Mouse (Mus musculus) myocyte (in vitro differentiated cells): Measurements from ENCODE around the gene Shoc2. TPM values are rescaled to one million over a fixed set of nuclear protein-coding genes. Genes with fewer than 3 reads are reported as not detected.

ENCODE experiments used
- H3K27me3 ChIP-seq: one replicate; pipeline ENCODE4 v1.6.1; 2011; ENCODE audit not compliant: control insufficient read depth, insufficient read depth, insufficient read length
- H3K36me3 ChIP-seq: one replicate; pipeline ENCODE4 v1.6.1; 2011; ENCODE audit not compliant: control insufficient read depth, insufficient read depth
- H3K4me2 ChIP-seq: one replicate; pipeline ENCODE4 v1.6.1; 2011; ENCODE audit warnings: low read depth, control low read depth
- H3K4me3 ChIP-seq: one replicate; pipeline ENCODE4 v1.5.1; 2011; ENCODE audit warnings: mild to moderate bottlenecking, control low read depth, moderate library complexity
- H3K79me2 ChIP-seq: one replicate; pipeline ENCODE4 v1.6.1; 2011; ENCODE audit not compliant: control insufficient read depth, insufficient read depth
- H3ac ChIP-seq: one replicate; pipeline ENCODE4 v1.6.1; 2011; ENCODE audit not compliant: control insufficient read depth, insufficient read length
- CEBPB ChIP-seq: IDR thresholded peaks from 2 replicates; pipeline ENCODE4 v1.6.1; 2011; ENCODE audit warnings: mild to moderate bottlenecking, moderate library complexity; ENCODE audit not compliant: poor library complexity, insufficient read depth, severe bottlenecking
- E2F4 ChIP-seq: IDR thresholded peaks from one replicate; pipeline ENCODE4 v1.6.1; 2011; ENCODE audit warnings: mild to moderate bottlenecking, control low read depth, moderate library complexity; ENCODE audit not compliant: insufficient read depth
- MAX ChIP-seq: IDR thresholded peaks from one replicate; pipeline ENCODE4 v1.6.1; 2011; ENCODE audit warnings: low read depth, mild to moderate bottlenecking, control low read depth
- MYOD1 ChIP-seq, 3 experiments: IDR thresholded peaks; one replicate each; pipeline ENCODE4 v1.6.1; 2011; ENCODE audit warnings: control low read depth in 2 of 3, low read depth in 2 of 3, mild to moderate bottlenecking in 2 of 3, moderate library complexity in 1 of 3; ENCODE audit not compliant: insufficient read length in 2 of 3, control insufficient read depth in 1 of 3
- MYOG ChIP-seq, 3 experiments: IDR thresholded peaks; one replicate each; pipeline ENCODE4 v1.6.1; 2011; ENCODE audit warnings: control low read depth in 2 of 3, low read depth in 2 of 3, mild to moderate bottlenecking in 2 of 3; ENCODE audit not compliant: insufficient read length in 2 of 3, control insufficient read depth in 1 of 3, insufficient read depth in 1 of 3
- POLR2A ChIP-seq: IDR thresholded peaks from one replicate; pipeline ENCODE4 v1.6.1; 2011; ENCODE audit warnings: low read depth, mild to moderate bottlenecking, control low read depth, moderate library complexity; ENCODE audit not compliant: insufficient read length
- POLR2AphosphoS2 ChIP-seq: IDR thresholded peaks from one replicate; pipeline ENCODE4 v1.6.1; 2011; ENCODE audit warnings: low read depth, control low read depth; ENCODE audit not compliant: insufficient read length
- REST ChIP-seq: IDR thresholded peaks from one replicate; pipeline ENCODE4 v1.6.1; 2011; ENCODE audit warnings: mild to moderate bottlenecking, control low read depth, moderate library complexity; ENCODE audit not compliant: insufficient read depth, insufficient read length
- SRF ChIP-seq: IDR thresholded peaks from one replicate; pipeline ENCODE4 v1.6.1; 2011; ENCODE audit warnings: low read depth; ENCODE audit not compliant: control insufficient read depth, insufficient read length
- TCF12 ChIP-seq: IDR thresholded peaks from one replicate; pipeline ENCODE4 v1.6.1; 2011; ENCODE audit warnings: mild to moderate bottlenecking, control low read depth; ENCODE audit not compliant: poor library complexity, insufficient read depth, severe bottlenecking
- TCF3 ChIP-seq: IDR thresholded peaks from one replicate; pipeline ENCODE4 v1.6.1; 2011; ENCODE audit warnings: low read depth, control low read depth; ENCODE audit not compliant: insufficient read length
- USF1 ChIP-seq: IDR thresholded peaks from one replicate; pipeline ENCODE4 v1.6.1; 2011; ENCODE audit warnings: low read depth, mild to moderate bottlenecking, control low read depth, moderate library complexity
- polyA plus RNA-seq: library from polyadenylated mRNA; unstranded; fragments of >200 nt; fragmentation: generic; extraction: Trizol; gene quantifications from one replicate; pipeline ENCODE4 v1.2.1, GENCODE M21; 2012; ENCODE audit warnings: missing spikeins

Shoc2 gene
- polyA plus RNA-seq, 1 experiment: 11.4 TPM

DNA sequence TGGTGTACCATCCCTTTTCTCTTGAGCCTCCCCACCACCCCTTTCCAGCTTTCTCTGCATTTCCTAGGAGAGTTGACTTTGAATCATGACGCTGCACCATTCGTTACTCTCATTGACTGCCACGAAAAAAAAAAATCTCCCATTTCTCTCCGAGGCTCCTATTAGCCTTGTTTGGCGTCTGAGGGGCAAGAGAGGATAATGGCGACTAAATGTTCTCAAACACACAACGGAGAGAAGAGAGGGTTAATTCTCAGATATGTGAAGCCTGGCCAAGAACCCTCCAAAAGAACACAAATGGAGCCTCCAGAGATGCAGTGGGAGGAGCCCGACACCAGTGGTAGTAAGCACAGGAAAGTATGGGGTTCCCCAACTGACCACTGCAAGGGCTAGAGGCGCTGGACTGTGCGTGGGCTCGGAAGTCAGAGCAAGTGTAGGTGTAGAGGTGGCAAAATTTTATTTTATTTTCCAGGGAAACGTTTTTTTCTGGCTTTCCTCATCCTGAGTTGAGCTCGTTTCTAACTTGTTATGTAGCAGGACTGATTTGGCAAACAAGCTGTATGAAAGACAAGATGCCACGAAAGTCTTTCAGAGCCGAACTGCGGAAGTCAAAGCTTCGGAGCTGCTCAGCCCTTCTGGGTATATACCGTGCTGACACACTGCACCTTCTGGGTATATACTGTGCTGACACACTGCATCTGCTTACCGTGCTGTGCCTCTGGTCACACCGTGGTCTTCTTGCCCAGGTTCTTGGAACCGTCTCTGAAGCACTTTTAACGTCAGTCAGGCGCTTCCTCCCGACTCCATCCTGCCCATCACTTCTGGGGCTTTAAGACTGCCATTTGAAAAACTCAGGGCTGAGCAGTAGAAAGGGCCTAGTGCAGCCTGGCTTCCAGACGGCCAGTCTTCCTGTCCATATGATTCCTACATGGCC, 44.9 kb upstream of the Shoc2 start:
- no peak overlapping the region for H3K4me2 ChIP-seq
- TF ChIP-seq POLR2AphosphoS2: no peak
- TF ChIP-seq CEBPB: no peak
- no peak for TF ChIP-seq SRF
- no peak for TF ChIP-seq TCF3
- no peak for TF ChIP-seq MAX
- H3K4me3 ChIP-seq: no peak overlapping the region
- H3K79me2 ChIP-seq: no peaks in the 10 kb centered on the region
- H3K36me3 ChIP-seq: no peaks in the 10 kb centered on the region
- no peaks in the 10 kb centered on the region for H3K27me3 ChIP-seq
- no peak overlapping the region for H3ac ChIP-seq

- TF ChIP-seq REST (no peak), SRF (no peak), USF1 (no peak), MYOD1 (IDR thresholded peaks at IDR 0.05; ENCODE audit: control insufficient read depth in 1 of 3, insufficient read length in 2 of 3, low read depth in 2 of 3) (no peak), TCF12 (no peak), MYOG (IDR thresholded peaks at IDR 0.05; ENCODE audit: control insufficient read depth in 1 of 3, insufficient read depth in 1 of 3, insufficient read length in 2 of 3, low read depth in 2 of 3) (no peak), POLR2A (no peak), MAX (no peak), TCF3 (no peak), E2F4 (no peak), CEBPB (no peak), POLR2AphosphoS2 (no peak)
- no peaks in the 10 kb centered on the region for H3K79me2 ChIP-seq
Measured at GRCm38 (mm10) chr19:53899941-53900610, 44.0 kb upstream of the Shoc2 start.

DNA sequence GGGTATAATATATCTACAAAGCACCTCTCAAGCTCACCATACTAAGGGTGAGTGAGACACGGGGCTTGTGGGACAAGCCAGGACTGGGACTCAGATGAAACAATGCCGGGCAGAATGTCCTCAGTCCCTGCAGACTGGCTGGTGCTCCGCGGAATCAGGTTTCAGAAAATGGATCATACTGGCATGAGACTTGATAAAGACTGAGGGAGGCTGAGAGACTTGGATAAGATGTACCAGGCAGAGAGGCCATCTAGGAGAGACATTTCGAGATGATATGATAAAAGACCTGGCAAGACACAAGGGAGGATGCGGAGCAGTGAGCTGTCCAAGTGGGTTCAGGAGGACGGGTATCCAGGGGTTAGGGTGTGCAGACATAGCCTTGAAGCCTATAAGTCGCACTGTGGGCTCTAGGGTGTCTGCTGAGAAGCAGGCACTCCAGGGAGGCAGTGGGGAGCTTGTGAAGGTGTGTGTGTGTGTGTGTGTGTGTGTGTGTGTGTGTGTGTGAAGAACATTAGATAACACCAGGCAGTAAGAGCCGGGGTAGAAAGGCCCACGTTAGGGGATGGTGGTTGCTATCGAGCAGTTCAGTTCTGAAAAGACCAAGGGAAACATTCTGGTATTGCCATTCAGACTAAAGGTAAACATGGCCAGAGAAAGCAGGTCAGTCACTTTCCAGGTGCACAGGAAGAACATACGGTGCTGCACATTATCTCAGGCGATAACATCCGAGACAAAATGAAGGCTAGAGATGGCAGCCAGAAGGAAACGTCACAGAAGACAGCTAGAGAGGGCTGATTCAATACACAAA, 42.0 kb upstream of the Shoc2 start:
- H3ac ChIP-seq: no peak overlapping the region
- peak overlapping the region; percentile 77 for H3K4me2 ChIP-seq
- H3K36me3 ChIP-seq: no peaks in the 10 kb centered on the region
- H3K4me3 ChIP-seq: peak overlapping the region; percentile 41
- no peak for TF ChIP-seq USF1
- no peak for TF ChIP-seq E2F4
- no peak for TF ChIP-seq MYOG (IDR thresholded peaks at IDR 0.05; ENCODE audit: control insufficient read depth in 1 of 3, insufficient read depth in 1 of 3, insufficient read length in 2 of 3, low read depth in 2 of 3)
- no peak for TF ChIP-seq CEBPB
- TF ChIP-seq TCF3: no peak
- TF ChIP-seq MAX: no peak
- no peak for TF ChIP-seq TCF12
- no peak for TF ChIP-seq POLR2A
- no peak for TF ChIP-seq SRF
- TF ChIP-seq REST: no peak
- TF ChIP-seq POLR2AphosphoS2: no peak
- no peak for TF ChIP-seq MYOD1 (IDR thresholded peaks at IDR 0.05; ENCODE audit: control insufficient read depth in 1 of 3, insufficient read length in 2 of 3, low read depth in 2 of 3)
- H3K79me2 ChIP-seq: peaks cover 3% of the 10 kb centered on the region
- no peaks in the 10 kb centered on the region for H3K27me3 ChIP-seq

More at GRCm38 (mm10) chr19:53899941-53900610, 44.0 kb upstream of the Shoc2 start:
- H3K36me3 ChIP-seq: no peaks in the 10 kb centered on the region
- H3K4me2 ChIP-seq: no peak overlapping the region
- no peak overlapping the region for H3ac ChIP-seq
- H3K27me3 ChIP-seq: no peaks in the 10 kb centered on the region
- no peak overlapping the region for H3K4me3 ChIP-seq

GRCm38 (mm10) chr19:53902739-53903487, 41.2 kb upstream of the Shoc2 start:
- Histone ChIP-seq H3K27me3 (no peaks in the 10 kb centered on the region), H3ac (peak overlapping the region; percentile 66), H3K4me3 (peak overlapping the region; percentile 41), H3K4me2 (peak overlapping the region; percentile 77), H3K36me3 (no peaks in the 10 kb centered on the region), H3K79me2 (peaks cover 3% of the 10 kb centered on the region)
- peak; percentile 41 for TF ChIP-seq USF1
- TF ChIP-seq TCF3: no peak
- peak; percentile 3 for TF ChIP-seq POLR2AphosphoS2
- peak; percentile 54 for TF ChIP-seq POLR2A
- TF ChIP-seq SRF: no peak
- TF ChIP-seq E2F4: no peak
